Mouse (Mus musculus) midbrain, embryonic 14.5 days (tissue): ENCODE results near the gene Rpp40. TPM values are rescaled to one million over a fixed set of nuclear protein-coding genes. Genes with fewer than 3 reads are reported as not detected.

Experiments
- ATAC-seq: fragments of 200-750 bp; cut with Nextera tagmentation; 2 replicates; pipeline ENCODE4 v1.8.0; 2017; ENCODE audit warnings: moderate number of reproducible peaks, moderate library complexity; ENCODE audit not compliant: low FRiP score, low TSS enrichment
- DNase-seq: peaks from one replicate; pipeline ENCODE4 v3.0.0-alpha.2; 2015
- H3K27ac ChIP-seq: fragments of 300-500 bp; sonication (generic); replicated peaks from 2 replicates; pipeline ENCODE4 v1.5.1; 2014; ENCODE audit warnings: mild to moderate bottlenecking, low read depth, low read length, moderate library complexity
- H3K27me3 ChIP-seq: fragments of 300-500 bp; sonication (generic); 2 replicates; pipeline ENCODE4 v1.6.1; 2014; ENCODE audit warnings: low read length, control low read depth, mixed read lengths; ENCODE audit not compliant: control insufficient read depth, insufficient read depth
- H3K36me3 ChIP-seq: fragments of 300-500 bp; sonication (generic); 2 replicates; pipeline ENCODE4 v1.6.1; 2014; ENCODE audit warnings: low read length, control low read depth; ENCODE audit not compliant: control insufficient read depth, insufficient read depth
- H3K4me1 ChIP-seq: fragments of 300-500 bp; sonication (generic); 2 replicates; pipeline ENCODE4 v1.6.1; 2014; ENCODE audit warnings: mild to moderate bottlenecking, antibody characterized with exemption, low read length, control low read depth; ENCODE audit not compliant: control insufficient read depth, insufficient read depth
- H3K4me2 ChIP-seq: fragments of 300-500 bp; sonication (generic); 2 replicates; pipeline ENCODE4 v1.6.1; 2014; ENCODE audit warnings: mild to moderate bottlenecking, low read length, moderate library complexity
- H3K4me3 ChIP-seq: fragments of 300-500 bp; sonication (generic); replicated peaks from 2 replicates; pipeline ENCODE4 v1.5.1; 2014; ENCODE audit warnings: low read depth, low read length
- H3K9ac ChIP-seq: fragments of 300-500 bp; sonication (generic); replicated peaks from 2 replicates; pipeline ENCODE4 v1.6.1; 2014; ENCODE audit warnings: mild to moderate bottlenecking, low read length, moderate library complexity
- H3K9me3 ChIP-seq: fragments of 300-500 bp; sonication (generic); 2 replicates; pipeline ENCODE4 v1.6.1; 2016; ENCODE audit warnings: low read length, control low read depth, mixed read lengths; ENCODE audit not compliant: control insufficient read depth
- WGBS: fragments of 180-500 bp; shearing (Covaris S2); extraction: QIAGEN DNeasy Blood & Tissue Kit; methylation state at CpG from one replicate; pipeline ENCODE4 v1.1.7; 2014; 5-methylcytosine and 5-hydroxymethylcytosine counted together
- polyA plus RNA-seq: library from polyadenylated mRNA; unstranded; fragments of >200 nt; fragmentation: Nextera tagmentation; extraction: Ambion mirVana; gene quantifications from 2 replicates; pipeline ENCODE4 v1.2.1, GENCODE M21; 2014

Rpp40 gene
- 6.8 and 8.3 TPM in 2 replicates for polyA plus RNA-seq

- no peak within 1 kb of the TSS for H3K27ac ChIP-seq
- WGBS = under 1% methylated on average over 35 of the region's 35 CpGs
These were observed at the start of gene Rpp40 for GRCm38 (mm10) chr13:35905879-35906481. TSS of gene Rpp40 (minus strand) at chr13:35906359.

GRCm38 (mm10) chr13:35949814-35950455 is 43.8 kb upstream of the Rpp40 start:
- Histone ChIP-seq H3K4me1 (no peaks in the 10 kb centered on the region), H3K9me3 (no peaks in the 10 kb centered on the region), H3K9ac (no peak overlapping the region), H3K36me3 (no peaks in the 10 kb centered on the region), H3K27me3 (no peaks in the 10 kb centered on the region), H3K27ac (no peak overlapping the region), H3K4me3 (no peak overlapping the region), H3K4me2 (no peak overlapping the region)
- WGBS = 92% methylated on average over 17 of the region's 17 CpGs
- DNase-seq (no peak), ATAC-seq (no peak)

More at GRCm38 (mm10) chr13:35905879-35906481, at the start of gene Rpp40:
- H3K9ac ChIP-seq = peak within 1 kb of the TSS; percentile 43
- H3K9me3 ChIP-seq = no peaks in the 10 kb centered on the region
- peak within 1 kb of the TSS; percentile 74 for H3K4me2 ChIP-seq
- no peaks in the 10 kb centered on the region for H3K4me1 ChIP-seq
- DNase-seq = peak; percentile 94
- H3K4me3 ChIP-seq = peak within 1 kb of the TSS; percentile 46
- H3K36me3 ChIP-seq = no peaks in the 10 kb centered on the region
- H3K27me3 ChIP-seq = no peaks in the 10 kb centered on the region
- peak; percentile 99 for ATAC-seq

- no peak overlapping the region for H3K27ac ChIP-seq
- no peak overlapping the region for H3K4me3 ChIP-seq
- H3K9me3 ChIP-seq = no peaks in the 10 kb centered on the region
- H3K27me3 ChIP-seq = no peaks in the 10 kb centered on the region
- no peaks in the 10 kb centered on the region for H3K36me3 ChIP-seq
- 25% methylated on average over 14 of the region's 14 CpGs for WGBS
- peak; percentile 24; the same call in 1 of the 2 replicates for ATAC-seq
- no peaks in the 10 kb centered on the region for H3K4me1 ChIP-seq
- peak; percentile 92 for DNase-seq
- H3K9ac ChIP-seq = no peak overlapping the region
- no peak overlapping the region for H3K4me2 ChIP-seq
These were observed 41.3 kb upstream of the Rpp40 start for GRCm38 (mm10) chr13:35947354-35948000.

GRCm38 (mm10) chr13:35946659-35947353 is 40.6 kb upstream of the Rpp40 start:
- no peaks in the 10 kb centered on the region for H3K36me3 ChIP-seq
- H3K9ac ChIP-seq = no peak overlapping the region
- DNase-seq = no peak
- no peaks in the 10 kb centered on the region for H3K9me3 ChIP-seq
- 75% methylated on average over 20 of the region's 20 CpGs for WGBS
- H3K27ac ChIP-seq = no peak overlapping the region
- no peaks in the 10 kb centered on the region for H3K4me1 ChIP-seq
- H3K27me3 ChIP-seq = no peaks in the 10 kb centered on the region
- no peak overlapping the region for H3K4me3 ChIP-seq
- H3K4me2 ChIP-seq = no peak overlapping the region
- ATAC-seq = no peak

GRCm38 (mm10) chr13:35940934-35941333 is 34.8 kb upstream of the Rpp40 start:
- Histone ChIP-seq H3K36me3 (no peaks in the 10 kb centered on the region), H3K4me3 (no peak overlapping the region), H3K9me3 (no peaks in the 10 kb centered on the region), H3K27ac (no peak overlapping the region), H3K27me3 (no peaks in the 10 kb centered on the region), H3K9ac (no peak overlapping the region), H3K4me1 (no peaks in the 10 kb centered on the region), H3K4me2 (no peak overlapping the region)
- 87% methylated on average over 5 of the region's 5 CpGs for WGBS
- DNase-seq (no peak), ATAC-seq (no peak)

GRCm38 (mm10) chr13:35939871-35940665 is 33.9 kb upstream of the Rpp40 start:
- DNase-seq (no peak), ATAC-seq (no peak)
- Histone ChIP-seq H3K9me3 (0 out of 2 replicates have a peak, but pooled peaks cover 1% of the 10 kb centered on the region), H3K36me3 (no peaks in the 10 kb centered on the region), H3K27ac (no peak overlapping the region), H3K4me1 (no peaks in the 10 kb centered on the region), H3K4me2 (no peak overlapping the region), H3K27me3 (no peaks in the 10 kb centered on the region), H3K4me3 (no peak overlapping the region), H3K9ac (no peak overlapping the region)
- WGBS = 74% methylated on average over 18 of the region's 18 CpGs

- Histone ChIP-seq H3K27me3 (no peaks in the 10 kb centered on the region), H3K9ac (no peak overlapping the region), H3K4me1 (no peaks in the 10 kb centered on the region), H3K27ac (no peak overlapping the region), H3K9me3 (0 out of 2 replicates have a peak, but pooled peaks cover 5% of the 10 kb centered on the region), H3K4me3 (no peak overlapping the region), H3K36me3 (no peaks in the 10 kb centered on the region), H3K4me2 (no peak overlapping the region)
- WGBS = 81% methylated on average over 2 of the region's 2 CpGs
- ATAC-seq (no peak), DNase-seq (no peak)
These were observed 31.8 kb upstream of the Rpp40 start for GRCm38 (mm10) chr13:35937991-35938390.

- Histone ChIP-seq H3K4me1 (no peaks in the 10 kb centered on the region), H3K27ac (no peak overlapping the region), H3K27me3 (no peaks in the 10 kb centered on the region), H3K4me2 (no peak overlapping the region), H3K9me3 (no peaks in the 10 kb centered on the region), H3K36me3 (no peaks in the 10 kb centered on the region), H3K4me3 (no peak overlapping the region), H3K9ac (no peak overlapping the region)
- 87% methylated on average over 1 of the region's 1 CpGs for WGBS
- ATAC-seq (no peak), DNase-seq (no peak)
These were observed 5.3 kb upstream of the Rpp40 start for GRCm38 (mm10) chr13:35911476-35911875.
